Mouse (Mus musculus): ENCODE data around the gene Adamtsl4.

Gene Adamtsl4

DNA sequence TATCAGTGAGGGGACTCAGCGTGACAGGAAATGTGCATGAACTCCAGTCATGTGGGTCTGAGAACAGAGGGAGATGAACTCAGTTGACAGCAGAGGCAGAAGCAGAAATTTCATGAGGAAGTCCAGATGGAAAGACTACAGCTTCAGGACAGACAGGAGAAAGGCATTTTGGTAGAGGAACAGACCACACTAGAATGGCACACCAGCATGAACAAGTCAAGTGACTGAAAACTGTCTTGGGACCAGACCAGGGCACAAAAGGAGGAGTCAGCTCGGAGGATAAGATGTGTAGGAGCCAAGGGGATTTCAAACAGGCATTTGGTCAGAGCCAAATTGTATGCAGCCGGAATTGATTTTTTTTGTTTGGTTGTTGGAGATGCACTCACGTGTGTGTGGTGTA is 52.1 kb downstream of the Adamtsl4 start:
- no peak for DNase-seq (ENCODE audit: low read depth, low spot score)

- DNase-seq (ENCODE audit: low read depth, low spot score), result peak; percentile 74
Measured at GRCm38 (mm10) chr3:95632648-95633588, 54.8 kb downstream of the Adamtsl4 start.

- DNase-seq (ENCODE audit: low read depth, low spot score), result no peak
Measured at GRCm38 (mm10) chr3:95631304-95631703, 56.4 kb downstream of the Adamtsl4 start.

DNA sequence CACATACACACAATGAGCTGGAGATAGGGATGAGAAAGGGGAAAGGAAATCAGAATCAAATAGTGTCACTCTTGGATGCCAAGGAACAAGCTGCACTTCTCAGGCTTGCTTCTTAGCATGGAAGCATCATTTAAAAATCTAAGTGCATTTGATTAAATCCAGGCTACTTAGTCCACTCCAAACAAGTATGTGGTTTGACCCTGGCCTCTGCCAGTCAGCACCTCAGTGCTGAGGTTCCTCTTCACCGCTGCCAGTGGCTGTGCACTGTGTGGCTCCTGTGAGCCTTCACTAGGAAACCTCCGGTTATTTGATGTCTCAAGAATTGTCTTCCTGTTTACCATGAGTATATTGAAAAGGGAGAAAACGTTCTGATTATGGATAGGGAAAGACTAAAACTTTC is 56.9 kb downstream of the Adamtsl4 start:
- DNase-seq (ENCODE audit: low read depth, low spot score), result no peak

- no peak for DNase-seq (ENCODE audit: low read depth, low spot score)
Measured at GRCm38 (mm10) chr3:95629755-95630154, 58.0 kb downstream of the Adamtsl4 start.

DNA sequence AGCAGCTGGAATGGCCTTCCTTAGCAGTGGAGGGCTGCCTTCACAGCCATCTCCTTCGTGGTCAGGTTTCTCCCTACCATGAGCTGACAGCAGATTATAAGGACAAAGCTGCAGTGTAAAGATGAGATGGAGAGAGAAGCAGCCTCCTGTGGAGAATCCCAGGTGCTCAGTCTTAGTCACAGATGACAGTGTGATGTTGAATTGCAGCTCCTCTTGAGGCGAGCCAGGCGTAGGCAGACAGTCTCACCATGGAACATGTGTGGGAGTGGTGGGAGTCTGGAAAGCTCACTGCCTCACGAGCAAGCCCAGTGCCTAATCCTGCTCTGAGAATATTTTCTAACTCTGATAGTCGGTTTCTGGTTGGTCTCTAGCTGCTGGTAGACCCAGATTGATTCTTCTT is 60.0 kb downstream of the Adamtsl4 start:
- no peak for DNase-seq (ENCODE audit: low read depth, low spot score)

Data from CD4-positive helper T cell, adult 2 months (primary cell).